Mouse (Mus musculus) C2C12 (cell line): ENCODE data around the gene Mbd5.

Experiments used
- CEBPB ChIP-seq: IDR thresholded peaks from one replicate; pipeline ENCODE4 v1.6.1; 2011; ENCODE audit warnings: low read depth, mild to moderate bottlenecking, control low read depth, moderate library complexity
- CTCF ChIP-seq: IDR thresholded peaks from one replicate; pipeline ENCODE4 v1.5.1; 2011; ENCODE audit not compliant: control insufficient read depth, insufficient read depth, insufficient read length
- FOSL1 ChIP-seq: IDR thresholded peaks from one replicate; pipeline ENCODE4 v1.8.0; 2011; ENCODE audit warnings: mild to moderate bottlenecking, low read length; ENCODE audit not compliant: poor library complexity, insufficient read depth, severe bottlenecking
- MAX ChIP-seq: IDR thresholded peaks from one replicate; pipeline ENCODE4 v1.6.1; 2011; ENCODE audit warnings: mild to moderate bottlenecking, control low read depth
- MYOD1 ChIP-seq: IDR thresholded peaks from one replicate; pipeline ENCODE4 v1.6.1; 2011; ENCODE audit warnings: low read depth; ENCODE audit not compliant: control insufficient read depth, insufficient read length
- USF1 ChIP-seq: IDR thresholded peaks from one replicate; pipeline ENCODE4 v1.6.1; 2011; ENCODE audit warnings: low read depth, mild to moderate bottlenecking, control low read depth, moderate library complexity

DNA sequence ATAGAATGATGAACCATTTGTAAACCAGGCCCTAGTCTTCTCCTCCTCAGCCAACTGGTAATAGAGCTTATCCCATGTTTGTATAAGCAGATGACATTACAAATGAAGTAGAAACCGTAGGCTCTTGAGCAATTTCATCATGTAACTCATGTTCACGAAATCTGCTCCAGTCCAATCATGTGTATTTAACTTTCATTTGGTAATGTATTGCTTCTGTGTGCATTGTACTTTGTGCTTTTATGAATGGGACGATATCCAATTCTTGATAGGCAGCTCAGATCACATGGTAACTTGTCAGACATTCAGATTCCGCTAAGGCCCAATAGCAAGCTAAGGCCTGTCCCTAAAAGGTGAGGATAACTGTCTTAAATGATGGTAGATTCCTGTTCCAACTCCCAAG, 141.5 kb downstream of the Mbd5 start:
- no peak for TF ChIP-seq CTCF
- no peak for TF ChIP-seq USF1
- no peak for TF ChIP-seq MAX
- TF ChIP-seq MYOD1 = no peak
- no peak for TF ChIP-seq CEBPB
- TF ChIP-seq FOSL1 = no peak
